Mouse (Mus musculus) thymus, postnatal 25 days (tissue): ENCODE data around the gene 4930524N10Rik.

Source experiments
- DNase-seq: peaks from one replicate; pipeline ENCODE4 v3.0.0; 2022

Gene 4930524N10Rik

GRCm38 (mm10) chrX:154343292-154343691 lies at the start of gene 4930524N10Rik:
4930524N10Rik (minus strand) TSS chrX:154343392.
- no peak for DNase-seq

DNA sequence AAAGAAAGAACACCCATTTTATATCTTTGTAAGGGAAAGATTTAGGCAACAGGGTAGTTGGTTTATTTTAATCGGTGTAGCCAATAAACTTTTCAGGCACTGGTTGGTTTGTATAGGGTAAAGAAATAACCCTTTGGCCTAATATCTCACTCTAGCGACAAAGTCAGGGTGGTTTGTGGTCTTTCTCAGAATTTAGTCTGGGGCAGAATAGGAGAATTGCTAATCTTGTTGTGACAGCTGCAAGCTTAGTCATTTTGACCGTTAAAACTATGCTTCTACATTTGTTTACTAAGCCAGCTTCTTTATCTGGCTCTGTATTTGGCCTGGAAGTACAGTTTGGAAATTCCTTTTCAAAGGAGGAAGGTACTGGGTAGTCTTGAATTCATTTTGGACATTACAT lies 6.8 kb upstream of the 4930524N10Rik start:
- DNase-seq: no peak

DNA sequence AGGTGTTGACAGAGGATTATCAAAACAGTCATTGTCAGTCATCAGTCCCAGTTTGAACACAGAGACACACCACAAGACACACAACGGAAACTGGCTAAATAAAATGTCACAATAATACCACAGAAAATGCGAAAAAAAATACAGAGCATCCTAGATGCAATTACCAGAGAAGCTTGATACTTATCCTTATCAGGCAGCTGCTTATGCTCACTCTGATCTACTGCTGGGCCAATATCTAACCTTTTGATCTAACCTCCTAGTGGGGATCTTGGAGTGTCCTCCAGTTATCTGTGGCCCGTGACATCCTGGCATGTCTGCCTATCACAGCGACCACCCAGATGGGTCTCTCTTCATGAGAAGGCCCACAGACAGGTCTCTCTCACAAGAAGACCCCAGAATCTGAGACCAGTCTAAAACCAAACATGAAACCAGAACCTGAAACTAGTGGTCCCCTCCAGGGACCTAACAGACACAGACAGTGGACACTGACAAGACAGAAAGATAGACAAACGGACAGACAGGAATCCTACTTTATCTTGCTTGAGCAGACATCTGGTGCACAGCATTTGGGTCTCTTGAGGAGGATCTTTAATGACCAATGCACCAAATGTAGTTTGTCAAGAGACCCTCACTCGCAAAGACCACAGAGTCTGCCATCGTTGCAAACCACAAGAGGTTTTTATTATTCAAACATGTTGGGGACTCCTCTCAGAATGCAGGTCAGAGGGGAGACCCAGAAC lies 6.3 kb upstream of the 4930524N10Rik start:
- no peak for DNase-seq

DNA sequence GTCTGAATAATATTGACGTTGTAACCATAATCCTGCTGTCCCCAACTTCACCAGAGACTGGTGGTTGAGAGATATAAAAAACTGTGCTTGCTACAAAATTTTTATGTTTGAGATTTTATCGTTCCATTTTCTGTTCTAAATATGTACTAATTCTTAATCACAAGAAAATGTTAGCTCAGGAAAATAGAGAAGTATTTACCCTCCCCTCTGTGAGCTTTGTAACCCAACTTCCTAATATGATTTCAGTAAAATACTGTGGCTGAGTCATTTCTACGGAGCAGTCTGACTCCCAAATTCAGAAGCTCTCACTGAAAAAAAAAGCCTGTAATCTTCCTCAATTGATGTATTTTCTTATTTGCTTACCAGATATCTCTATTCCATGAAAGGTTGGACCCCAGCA lies 4.7 kb upstream of the 4930524N10Rik start:
- no peak for DNase-seq
